Mouse (Mus musculus) subcutaneous adipose tissue, adult 2 months (tissue): Measurements from ENCODE around the gene Nbas. TPM values are rescaled to one million over a fixed set of nuclear protein-coding genes. Genes with fewer than 3 reads are reported as not detected.

Source experiments
- polyA plus RNA-seq: library from polyadenylated mRNA; depleted of rRNA; stranded (reverse); fragments of >200 nt; gene quantifications from 2 replicates; pipeline ENCODE4 v1.2.3, GENCODE M21; 2012; ENCODE audit warnings: low replicate concordance; rRNA removed

The Nbas gene
- 22.1 and 23.1 TPM in 2 replicates for polyA plus RNA-seq

GRCm38 (mm10) chr12:13268826-13269449 is at the start of gene Nbas:
Gene Nbas, plus strand, starts transcription at chr12:13269133.

GRCm38 (mm10) chr12:13248691-13249572 is 20.0 kb upstream of the Nbas start, which contains the start of gene Ddx1:
Gene Ddx1, minus strand, starts transcription at chr12:13249213.

Other genes with a start within 250 kb of the Nbas start
- 11.7 and 13.1 TPM in 2 replicates for gene Ddx1, start 19.9 kb upstream of the Nbas start, polyA plus RNA-seq